Mouse (Mus musculus): ENCODE results near the gene Sec1. TPM values are rescaled to one million over a fixed set of nuclear protein-coding genes. Genes with fewer than 3 reads are reported as not detected.
A peak's percentile ranks its signal among the peaks of the same experiment; 100 is the strongest.
"Not testable (repeated sequence)": the region's sequence is repeated elsewhere in the genome, so short reads cannot be mapped to it uniquely, and the experiment has no call there.

Gene Sec1
- polyA plus RNA-seq, 2 experiments = 0.92 to 1.7 TPM

- Histone ChIP-seq H3K27me3 (ENCODE audit: control insufficient read depth, insufficient read depth, low read length) (no peaks in the 10 kb centered on the region), H3K4me1 (ENCODE audit: control insufficient read depth, insufficient read depth, low read length) (no peaks in the 10 kb centered on the region), H3K27ac (replicated peaks; ENCODE audit: low read depth, low read length) (no peak overlapping the region), H3K9me3 (ENCODE audit: control insufficient read depth, low read length) (no peaks in the 10 kb centered on the region), H3K4me2 (replicated peaks; ENCODE audit: low read depth, low read length, severe bottlenecking) (no peak overlapping the region; the same call in 1 of the 2 replicates), H3K36me3 (ENCODE audit: control insufficient read depth, insufficient read depth, low read length) (no peaks in the 10 kb centered on the region), H3K9ac (ENCODE audit: low read depth, low read length, severe bottlenecking) (no peak overlapping the region), H3K4me3 (replicated peaks; ENCODE audit: low read length) (no peak overlapping the region)
- DNase-seq (ENCODE audit: low spot score) (no peak), ATAC-seq (ENCODE audit: low FRiP score, low read depth) (no peak)
- no peak for TF ChIP-seq POLR2A (IDR thresholded peaks at IDR 0.05; ENCODE audit: borderline replicate concordance, extremely low read depth, insufficient read depth, insufficient read length)
- WGBS = 42% methylated on average over 13 of the region's 13 CpGs
These were observed 28.7 kb downstream of the Sec1 start for GRCm38 (mm10) chr7:45665303-45666138.

GRCm38 (mm10) chr7:45661702-45662101 is 32.5 kb downstream of the Sec1 start:
- H3K36me3 ChIP-seq (ENCODE audit: control insufficient read depth, insufficient read depth, low read length); H3K9ac ChIP-seq (ENCODE audit: low read depth, low read length, severe bottlenecking); H3K27me3 ChIP-seq (ENCODE audit: control insufficient read depth, insufficient read depth, low read length); H3K4me3 ChIP-seq (replicated peaks; ENCODE audit: low read length); H3K27ac ChIP-seq (replicated peaks; ENCODE audit: low read depth, low read length); H3K4me2 ChIP-seq (replicated peaks; ENCODE audit: low read depth, low read length, severe bottlenecking); H3K9me3 ChIP-seq (ENCODE audit: control insufficient read depth, low read length); H3K4me1 ChIP-seq (ENCODE audit: control insufficient read depth, insufficient read depth, low read length); DNase-seq (ENCODE audit: low spot score); ATAC-seq (ENCODE audit: low FRiP score, low read depth): not testable (repeated sequence)
- 87% methylated on average over 5 of the region's 6 CpGs for WGBS

- Histone ChIP-seq H3K4me2 (replicated peaks; ENCODE audit: low read depth, low read length, severe bottlenecking) (no peak overlapping the region), H3K27ac (replicated peaks; ENCODE audit: low read depth, low read length) (no peak overlapping the region), H3K4me1 (ENCODE audit: control insufficient read depth, insufficient read depth, low read length) (no peaks in the 10 kb centered on the region), H3K9me3 (ENCODE audit: control insufficient read depth, low read length) (no peaks in the 10 kb centered on the region), H3K27me3 (ENCODE audit: control insufficient read depth, insufficient read depth, low read length) (no peaks in the 10 kb centered on the region), H3K9ac (ENCODE audit: low read depth, low read length, severe bottlenecking) (no peak overlapping the region), H3K36me3 (ENCODE audit: control insufficient read depth, insufficient read depth, low read length) (no peaks in the 10 kb centered on the region), H3K4me3 (replicated peaks; ENCODE audit: low read length) (no peak overlapping the region)
- 76% methylated on average over 11 of the region's 11 CpGs for WGBS
- TF ChIP-seq POLR2A (IDR thresholded peaks at IDR 0.05; ENCODE audit: borderline replicate concordance, extremely low read depth, insufficient read depth, insufficient read length) = no peak
- ATAC-seq (ENCODE audit: low FRiP score, low read depth) = no peak
- DNase-seq (ENCODE audit: low spot score) = no peak
These were observed 33.3 kb downstream of the Sec1 start for GRCm38 (mm10) chr7:45660746-45661478.

GRCm38 (mm10) chr7:45654424-45655047 is 39.7 kb downstream of the Sec1 start:
- TF ChIP-seq POLR2A (IDR thresholded peaks at IDR 0.05; ENCODE audit: borderline replicate concordance, extremely low read depth, insufficient read depth, insufficient read length) = no peak
- Histone ChIP-seq H3K4me2 (replicated peaks; ENCODE audit: low read depth, low read length, severe bottlenecking) (no peak overlapping the region; the same call in 1 of the 2 replicates), H3K9me3 (ENCODE audit: control insufficient read depth, low read length) (no peaks in the 10 kb centered on the region), H3K9ac (ENCODE audit: low read depth, low read length, severe bottlenecking) (no peak overlapping the region), H3K27ac (replicated peaks; ENCODE audit: low read depth, low read length) (no peak overlapping the region), H3K4me3 (replicated peaks; ENCODE audit: low read length) (no peak overlapping the region), H3K4me1 (ENCODE audit: control insufficient read depth, insufficient read depth, low read length) (no peaks in the 10 kb centered on the region), H3K36me3 (ENCODE audit: control insufficient read depth, insufficient read depth, low read length) (no peaks in the 10 kb centered on the region), H3K27me3 (ENCODE audit: control insufficient read depth, insufficient read depth, low read length) (no peaks in the 10 kb centered on the region)
- DNase-seq (ENCODE audit: low spot score) (peak; percentile 19), ATAC-seq (ENCODE audit: low FRiP score, low read depth) (peak; percentile 23; the same call in 1 of the 2 replicates)
- WGBS = 36% methylated on average over 17 of the region's 17 CpGs

DNA sequence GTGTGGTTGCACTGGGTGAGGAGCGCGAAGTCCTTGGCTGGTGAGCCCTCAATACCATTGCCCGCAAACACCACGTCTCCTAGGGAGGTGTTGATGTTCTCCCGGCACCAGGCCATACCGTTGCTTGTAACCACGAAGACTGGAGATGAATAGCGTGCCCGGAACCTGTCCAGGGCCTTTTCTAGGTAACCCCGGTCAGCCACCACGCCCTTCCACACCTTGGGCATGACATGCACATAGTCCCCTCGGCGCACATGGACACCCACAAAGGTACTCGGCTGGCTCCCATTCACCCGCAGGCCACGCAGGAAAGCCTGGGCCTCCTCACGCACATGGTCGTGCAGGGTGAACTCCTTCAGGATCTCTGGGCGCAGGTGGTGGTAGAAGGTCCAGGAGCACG is 43.7 kb downstream of the Sec1 start:
- not testable (repeated sequence) for H3K4me3 ChIP-seq (replicated peaks; ENCODE audit: low read length); H3K27ac ChIP-seq (replicated peaks; ENCODE audit: low read depth, low read length); H3K9me3 ChIP-seq (ENCODE audit: control insufficient read depth, low read length); H3K4me1 ChIP-seq (ENCODE audit: control insufficient read depth, insufficient read depth, low read length); H3K36me3 ChIP-seq (ENCODE audit: control insufficient read depth, insufficient read depth, low read length); H3K27me3 ChIP-seq (ENCODE audit: control insufficient read depth, insufficient read depth, low read length); H3K9ac ChIP-seq (ENCODE audit: low read depth, low read length, severe bottlenecking); H3K4me2 ChIP-seq (replicated peaks; ENCODE audit: low read depth, low read length, severe bottlenecking); DNase-seq (ENCODE audit: low spot score); ATAC-seq (ENCODE audit: low FRiP score, low read depth)
- WGBS = 93% methylated on average over 18 of the region's 20 CpGs
